Mouse (Mus musculus) lung, adult 2 months (tissue): ENCODE data around the gene St7. TPM values are rescaled to one million over a fixed set of nuclear protein-coding genes. Genes with fewer than 3 reads are reported as not detected.
"Not testable (repeated sequence)": the region's sequence is repeated elsewhere in the genome, so short reads cannot be mapped to it uniquely, and the experiment has no call there.

Experiments
- DNase-seq: peaks from one replicate; pipeline ENCODE4 v3.0.0; 2022
- H3K4me1 ChIP-seq: fragments of 200-500 bp; 2 replicates; pipeline ENCODE4 v1.6.1; 2011; ENCODE audit warnings: low read length; ENCODE audit not compliant: control insufficient read depth, insufficient read depth
- H3K4me3 ChIP-seq: fragments of 200-500 bp; replicated peaks from 2 replicates; pipeline ENCODE3; 2011; ENCODE audit warnings: low read depth, mild to moderate bottlenecking, control low read depth, low read length; ENCODE audit errors: extremely low read depth
- CTCF ChIP-seq: fragments of 200-500 bp; IDR thresholded peaks from 2 replicates; pipeline ENCODE4 v1.5.1; 2011; ENCODE audit warnings: mild to moderate bottlenecking, low read length, control low read depth; ENCODE audit not compliant: insufficient read depth
- POLR2A ChIP-seq: fragments of 200-500 bp; IDR thresholded peaks from 2 replicates; pipeline ENCODE4 v1.6.1; 2011; ENCODE audit warnings: low read depth, mild to moderate bottlenecking, control low read depth, low read length, borderline replicate concordance; ENCODE audit errors: extremely low read depth
- WGBS: fragments of 180-500 bp; shearing (Covaris S2); methylation state at CpG from one replicate; pipeline ENCODE4 v1.1.7; 2018; 5-methylcytosine and 5-hydroxymethylcytosine counted together
- polyA plus RNA-seq: library from polyadenylated mRNA; depleted of rRNA; stranded (reverse); fragments of >200 nt; gene quantifications from 2 replicates; pipeline ENCODE4 v1.2.3, GENCODE M21; 2012

St7 gene
- polyA plus RNA-seq, 1 experiment: 9.9 TPM

GRCm38 (mm10) chr6:17675019-17675756 lies 17.5 kb upstream of the St7 start:
- no peak overlapping the region for H3K4me3 ChIP-seq
- DNase-seq: peak; percentile 55
- H3K4me1 ChIP-seq: no peaks in the 10 kb centered on the region; the same call in 1 of the 2 replicates
- WGBS: 18% methylated on average over 12 of the region's 12 CpGs
- TF ChIP-seq POLR2A: no peak
- TF ChIP-seq CTCF: peak; percentile 52

GRCm38 (mm10) chr6:17677008-17677407 lies 15.7 kb upstream of the St7 start:
- no peak for DNase-seq
- WGBS: 72% methylated on average over 2 of the region's 2 CpGs
- Histone ChIP-seq H3K4me3 (no peak overlapping the region), H3K4me1 (no peaks in the 10 kb centered on the region; the same call in 1 of the 2 replicates)
- TF ChIP-seq POLR2A (no peak), CTCF (no peak)

GRCm38 (mm10) chr6:17680266-17680925 lies 12.3 kb upstream of the St7 start:
- TF ChIP-seq POLR2A: no peak
- TF ChIP-seq CTCF: no peak
- no peak for DNase-seq
- WGBS: 77% methylated on average over 6 of the region's 6 CpGs
- Histone ChIP-seq H3K4me1 (no peaks in the 10 kb centered on the region; the same call in 1 of the 2 replicates), H3K4me3 (no peak overlapping the region)

GRCm38 (mm10) chr6:17681810-17682209 lies 10.9 kb upstream of the St7 start:
- 98% methylated on average over 8 of the region's 8 CpGs for WGBS
- TF ChIP-seq CTCF: no peak
- TF ChIP-seq POLR2A: no peak
- no peak for DNase-seq
- Histone ChIP-seq H3K4me1 (no peaks in the 10 kb centered on the region), H3K4me3 (no peak overlapping the region)

- WGBS: 50% methylated on average over 5 of the region's 5 CpGs
- Histone ChIP-seq H3K4me1 (peaks cover 3% of the 10 kb centered on the region), H3K4me3 (no peak overlapping the region)
- DNase-seq: no peak
- no peak for TF ChIP-seq POLR2A
- no peak for TF ChIP-seq CTCF
Observed at GRCm38 (mm10) chr6:17688676-17689075, 4.1 kb upstream of the St7 start.

GRCm38 (mm10) chr6:17693726-17694549 lies 1.2 kb downstream of the St7 start:
- Histone ChIP-seq H3K4me3 (peak overlapping the region; percentile 97), H3K4me1 (peaks cover 3% of the 10 kb centered on the region)
- peak; percentile 67 for DNase-seq
- TF ChIP-seq CTCF: no peak
- TF ChIP-seq POLR2A: peak; percentile 37; the same call in 1 of the 2 replicates
- under 1% methylated on average over 95 of the region's 97 CpGs for WGBS

GRCm38 (mm10) chr6:17694550-17694951 lies 1.8 kb downstream of the St7 start:
- WGBS: under 1% methylated on average over 46 of the region's 46 CpGs
- no peak for TF ChIP-seq CTCF
- TF ChIP-seq POLR2A: peak; percentile 53; the same call in 1 of the 2 replicates
- peak; percentile 78 for DNase-seq
- peaks cover 3% of the 10 kb centered on the region for H3K4me1 ChIP-seq
- peak overlapping the region; percentile 97 for H3K4me3 ChIP-seq

GRCm38 (mm10) chr6:17696321-17696734 lies 3.6 kb downstream of the St7 start:
- peaks cover 3% of the 10 kb centered on the region for H3K4me1 ChIP-seq
- TF ChIP-seq CTCF: peak; percentile 63
- TF ChIP-seq POLR2A: no peak
- no peak overlapping the region for H3K4me3 ChIP-seq
- DNase-seq: peak; percentile 36
- 56% methylated on average over 5 of the region's 5 CpGs for WGBS

- WGBS: 68% methylated on average over 7 of the region's 7 CpGs
- Histone ChIP-seq H3K4me3 (no peak overlapping the region), H3K4me1 (no peaks in the 10 kb centered on the region)
- no peak for DNase-seq
- no peak for TF ChIP-seq CTCF
- no peak for TF ChIP-seq POLR2A
Observed at GRCm38 (mm10) chr6:17700936-17701612, 8.3 kb downstream of the St7 start.

- H3K4me1 ChIP-seq, H3K4me3 ChIP-seq, DNase-seq: not testable (repeated sequence)
- WGBS: 54% methylated on average over 1 of the region's 1 CpGs
Observed at GRCm38 (mm10) chr6:17704038-17704437, 11.3 kb downstream of the St7 start.
